Comparison of ENCODE assay signal across 7 mouse cellular contexts in the genomic region with DNA sequence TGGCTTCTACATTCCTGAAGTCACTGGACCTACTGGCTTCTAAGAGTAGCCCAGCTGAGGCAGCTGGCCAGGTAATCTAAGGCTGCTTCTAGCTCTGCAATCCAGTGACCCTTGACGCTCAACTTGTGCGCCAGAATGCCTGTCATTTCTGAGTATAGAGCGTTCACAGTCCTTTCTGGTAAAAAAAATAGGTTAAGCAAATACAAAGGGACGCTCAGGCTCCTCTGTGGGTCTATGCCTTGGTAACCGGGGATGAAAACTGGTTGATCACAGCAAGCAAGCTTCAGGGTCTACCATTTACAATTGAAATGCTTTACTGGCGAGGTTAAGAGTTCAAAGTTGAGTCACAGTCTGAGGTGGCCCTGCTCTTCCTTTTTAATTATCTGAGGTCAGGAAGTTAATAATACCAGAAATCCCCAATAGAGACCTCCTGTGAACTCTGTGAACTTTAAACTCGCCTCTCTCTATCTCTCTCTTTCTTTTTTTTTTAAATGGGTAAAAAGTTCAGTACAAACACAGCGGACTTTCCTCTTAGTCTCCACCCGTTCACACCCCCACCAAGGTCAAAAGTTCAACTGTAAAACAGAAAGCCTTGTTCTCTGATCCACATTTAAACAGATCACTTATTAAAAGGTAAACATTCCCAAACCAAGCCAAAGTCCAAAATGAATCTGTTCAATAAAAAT.
A peak's percentile ranks its signal among the peaks of the same experiment; 100 is the strongest.
DNase-seq lines count a peak whose midpoint lies in the region; ATAC-seq lines count a peak whose summit lies in the region.

No protein-coding gene starts in this region.

- peak; percentile 35 for DNase-seq in Muller cell, postnatal 12 days (ENCODE audit: inconsistent ontology term)
- peak; percentile 75 for DNase-seq in embryo, embryonic 10.5 days (ENCODE audit: low spot score)
- peak; percentile 62 for DNase-seq in kidney, postnatal 10 days
- DNase-seq in lung, postnatal 25 days (ENCODE audit: low spot score): peak; percentile 24
- no peak for DNase-seq in left cerebral cortex, adult 8-10 months (ENCODE audit: low spot score in 2 of 2)
- no peak for DNase-seq in layer of hippocampus, postnatal 14 days (ENCODE audit: low spot score in 2 of 2)

- H3K4me2 ChIP-seq in forebrain, embryonic 16.5 days (ENCODE audit: low read length): no peak overlapping the region

- no peak overlapping the region for H3K4me3 ChIP-seq in forebrain, embryonic 16.5 days (replicated peaks; ENCODE audit: low read length)

- no peaks in the 10 kb centered on the region for H3K36me3 ChIP-seq in forebrain, embryonic 16.5 days (ENCODE audit: control insufficient read depth, insufficient read depth)

- no peak overlapping the region for H3K9ac ChIP-seq in forebrain, embryonic 16.5 days (replicated peaks; ENCODE audit: low read depth, low read length)

- ATAC-seq in forebrain, embryonic 16.5 days: no peak

- H3K27ac ChIP-seq in forebrain, embryonic 16.5 days (ENCODE audit: low read length): no peak overlapping the region

- no peaks in the 10 kb centered on the region for H3K9me3 ChIP-seq in forebrain, embryonic 16.5 days (ENCODE audit: control insufficient read depth, low read length)

- 48% methylated on average over 9 of the region's 9 CpGs for WGBS in forebrain, embryonic 16.5 days

- no peaks in the 10 kb centered on the region for H3K4me1 ChIP-seq in forebrain, embryonic 16.5 days (replicated peaks; ENCODE audit: control insufficient read depth, insufficient read depth, low read length)

- H3K27me3 ChIP-seq in forebrain, embryonic 16.5 days (replicated peaks; ENCODE audit: control insufficient read depth, insufficient read depth, low read length): no peaks in the 10 kb centered on the region

Comparison
In these comparisons a context has a peak if more than half of its experiments do, and no peak if none do; other contexts are left out.
1. DNase-seq: peak in Muller cell, postnatal 12 days (single experiment), embryo, embryonic 10.5 days (single experiment), kidney, postnatal 10 days (single experiment) and lung, postnatal 25 days (single experiment); none in left cerebral cortex, adult 8-10 months (0 of 2) and layer of hippocampus, postnatal 14 days (0 of 2).